Mouse (Mus musculus) liver, embryonic 14.5 days (tissue): ENCODE results near the gene Zpbp. TPM values are rescaled to one million over a fixed set of nuclear protein-coding genes. Genes with fewer than 3 reads are reported as not detected.

ENCODE experiments used
- ATAC-seq: fragments of 200-750 bp; cut with Nextera tagmentation; 2 replicates; pipeline ENCODE4 v1.8.0; 2017; ENCODE audit warnings: moderate number of reproducible peaks, mild to moderate bottlenecking, moderate library complexity; ENCODE audit not compliant: insufficient read depth
- DNase-seq, 3 experiments: peaks; one replicate each; pipeline ENCODE4 v3.0.0-alpha.2; 2012 to 2013; ENCODE audit warnings: low read depth in 3 of 3, low spot score in 3 of 3
- H3K27ac ChIP-seq: fragments of 300-500 bp; sonication (generic); 2 replicates; pipeline ENCODE4 v1.5.1; 2014; ENCODE audit warnings: moderate library complexity, mild to moderate bottlenecking, control low read depth, inconsistent platforms
- H3K27me3 ChIP-seq: fragments of 300-500 bp; sonication (generic); 2 replicates; pipeline ENCODE4 v1.6.1; 2014; ENCODE audit warnings: mild to moderate bottlenecking, low read length, moderate library complexity; ENCODE audit not compliant: control insufficient read depth, insufficient read depth
- H3K36me3 ChIP-seq: fragments of 300-500 bp; sonication (generic); replicated peaks from 2 replicates; pipeline ENCODE4 v1.6.1; 2014; ENCODE audit warnings: low read depth; ENCODE audit not compliant: control insufficient read depth, insufficient read depth
- H3K4me1 ChIP-seq, 2 experiments: fragments of 200-500 bp in 1 of 2; fragments of 300-500 bp in 1 of 2; sonication (generic) in 1 of 2; replicated peaks; 2 replicates each; pipeline ENCODE4 v1.6.1; 2012 to 2014; ENCODE audit warnings: antibody characterized with exemption in 1 of 2, inconsistent platforms in 1 of 2, low read length in 1 of 2; ENCODE audit not compliant: control insufficient read depth in 2 of 2, insufficient read depth in 2 of 2
- H3K4me2 ChIP-seq: fragments of 300-500 bp; sonication (generic); 2 replicates; pipeline ENCODE4 v1.6.1; 2014; ENCODE audit warnings: low read depth, mild to moderate bottlenecking, control low read depth, moderate library complexity
- H3K4me3 ChIP-seq, 2 experiments: fragments of 200-500 bp in 1 of 2; fragments of 300-500 bp in 1 of 2; sonication (generic) in 1 of 2; 2 replicates each; pipeline ENCODE4 v1.5.1; 2012 to 2014; ENCODE audit warnings: low read depth in 2 of 2, low read length in 2 of 2, mild to moderate bottlenecking in 2 of 2, control low read depth in 1 of 2, inconsistent platforms in 1 of 2, moderate library complexity in 1 of 2; ENCODE audit not compliant: insufficient read depth in 1 of 2
- H3K9ac ChIP-seq: fragments of 300-500 bp; sonication (generic); replicated peaks from 2 replicates; pipeline ENCODE4 v1.6.1; 2014; ENCODE audit warnings: mild to moderate bottlenecking, control low read depth, moderate library complexity
- H3K9me3 ChIP-seq: fragments of 300-500 bp; sonication (generic); 2 replicates; pipeline ENCODE4 v1.6.1; 2016; ENCODE audit warnings: low read length, mixed read lengths; ENCODE audit not compliant: control insufficient read depth
- CTCF ChIP-seq: IDR thresholded peaks from 2 replicates; pipeline ENCODE4 v1.5.1; 2016; ENCODE audit warnings: antibody characterized with exemption, low read depth, control low read depth
- EP300 ChIP-seq: IDR thresholded peaks from 2 replicates; pipeline ENCODE4 v1.6.1; 2016; ENCODE audit warnings: antibody characterized with exemption, low read depth
- WGBS: fragments of 180-500 bp; shearing (Covaris S2); extraction: QIAGEN DNeasy Blood & Tissue Kit; methylation state at CpG from one replicate; pipeline ENCODE4 v1.1.7; 2014; ENCODE audit not compliant: insufficient replicate concordance; 5-methylcytosine and 5-hydroxymethylcytosine counted together
- polyA plus RNA-seq, 2 experiments: library from polyadenylated mRNA; depleted of rRNA in 1 of 2; stranded (reverse) in 1 of 2; unstranded in 1 of 2; fragments of >200 nt; fragmentation: Nextera tagmentation in 1 of 2; extraction: Ambion mirVana in 1 of 2; gene quantifications; 2 replicates each; pipeline versions ENCODE4 v1.2.1 to v1.2.3; 2012 to 2014

The Zpbp gene
- polyA plus RNA-seq, 2 experiments = 0.04 to 0.22 TPM

DNA sequence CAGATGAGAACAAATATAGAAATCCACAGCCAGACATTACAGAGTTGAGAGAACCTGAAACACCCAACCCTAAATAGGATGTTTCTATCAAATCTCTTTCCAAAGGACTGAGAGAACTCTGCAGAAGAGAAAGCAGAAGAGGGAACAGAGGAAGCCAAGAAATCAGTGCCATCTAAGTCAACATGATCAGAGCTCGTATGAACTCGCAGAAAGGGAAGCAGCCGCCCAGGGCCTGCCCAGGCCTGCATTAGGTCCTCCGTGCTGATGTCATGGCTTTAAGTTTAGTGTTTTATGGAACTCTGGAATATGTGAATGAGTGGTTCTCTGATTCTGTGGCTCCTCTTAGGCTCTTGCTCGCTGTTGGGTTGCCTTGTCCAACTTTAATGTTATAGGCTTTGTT is 48.0 kb downstream of the Zpbp start:
- Histone ChIP-seq H3K4me3 (no peak overlapping the region), H3K4me1 (no peaks in the 10 kb centered on the region), H3K27me3 (no peaks in the 10 kb centered on the region), H3K9ac (no peak overlapping the region), H3K4me2 (no peak overlapping the region), H3K27ac (no peak overlapping the region), H3K9me3 (no peaks in the 10 kb centered on the region), H3K36me3 (no peaks in the 10 kb centered on the region)
- 44% methylated on average over 5 of the region's 5 CpGs for WGBS
- ATAC-seq (no peak), DNase-seq (no peak)
- TF ChIP-seq EP300 (no peak), CTCF (no peak)

GRCm38 (mm10) chr11:11394686-11395085 is 67.5 kb downstream of the Zpbp start:
- H3K27ac ChIP-seq = no peak overlapping the region
- no peaks in the 10 kb centered on the region for H3K9me3 ChIP-seq
- TF ChIP-seq EP300 (no peak), CTCF (no peak)
- no peaks in the 10 kb centered on the region for H3K4me1 ChIP-seq
- H3K4me3 ChIP-seq = no peak overlapping the region
- ATAC-seq (no peak), DNase-seq (no peak)
- H3K36me3 ChIP-seq = no peaks in the 10 kb centered on the region
- no peak overlapping the region for H3K9ac ChIP-seq
- no peaks in the 10 kb centered on the region for H3K27me3 ChIP-seq
- no peak overlapping the region for H3K4me2 ChIP-seq
- WGBS = 61% methylated on average over 5 of the region's 5 CpGs

DNA sequence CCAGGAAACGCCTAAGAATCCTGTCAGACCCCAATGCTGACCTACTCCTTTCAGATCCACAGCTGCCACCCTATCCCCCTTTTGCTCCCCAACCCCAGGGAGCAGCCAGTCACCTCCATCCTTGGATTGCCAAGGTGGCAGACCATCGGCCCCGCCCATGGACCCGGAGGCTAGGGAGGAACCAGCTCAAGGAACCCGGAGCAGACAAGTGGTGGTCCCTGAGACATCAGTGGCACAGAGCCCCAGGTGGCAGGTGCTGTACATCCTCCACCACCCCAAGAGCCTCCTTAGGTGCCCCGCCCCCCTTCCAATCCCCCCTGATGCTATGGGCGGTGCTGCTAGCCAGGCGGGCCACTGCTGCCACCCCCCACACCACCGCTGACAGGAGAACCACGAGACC is 69.0 kb downstream of the Zpbp start:
- no peak for DNase-seq
- Histone ChIP-seq H3K4me1 (no peaks in the 10 kb centered on the region), H3K4me2 (no peak overlapping the region), H3K36me3 (no peaks in the 10 kb centered on the region), H3K9me3 (no peaks in the 10 kb centered on the region), H3K9ac (no peak overlapping the region), H3K27ac (no peak overlapping the region), H3K4me3 (no peak overlapping the region), H3K27me3 (no peaks in the 10 kb centered on the region)
- no peak for ATAC-seq
- TF ChIP-seq EP300 (no peak), CTCF (no peak)
- 72% methylated on average over 10 of the region's 10 CpGs for WGBS

GRCm38 (mm10) chr11:11371305-11371704 is 90.9 kb downstream of the Zpbp start:
- H3K4me2 ChIP-seq = no peak overlapping the region
- ATAC-seq (no peak), DNase-seq (no peak)
- H3K4me1 ChIP-seq = no peaks in the 10 kb centered on the region
- H3K27ac ChIP-seq = no peak overlapping the region
- no peak for TF ChIP-seq EP300
- no peak for TF ChIP-seq CTCF
- H3K4me3 ChIP-seq = no peak overlapping the region
- WGBS = 65% methylated on average over 5 of the region's 5 CpGs
- no peaks in the 10 kb centered on the region for H3K36me3 ChIP-seq
- H3K9ac ChIP-seq = no peak overlapping the region
- no peaks in the 10 kb centered on the region for H3K9me3 ChIP-seq
- H3K27me3 ChIP-seq = no peaks in the 10 kb centered on the region

GRCm38 (mm10) chr11:11283512-11283911 is 178.7 kb downstream of the Zpbp start:
- H3K4me2 ChIP-seq = no peak overlapping the region
- H3K9ac ChIP-seq = no peak overlapping the region
- no peaks in the 10 kb centered on the region for H3K27me3 ChIP-seq
- DNase-seq = no peak
- H3K4me1 ChIP-seq = no peaks in the 10 kb centered on the region
- TF ChIP-seq CTCF (no peak), EP300 (no peak)
- ATAC-seq = no peak
- no peaks in the 10 kb centered on the region for H3K36me3 ChIP-seq
- H3K4me3 ChIP-seq = no peak overlapping the region
- H3K27ac ChIP-seq = no peak overlapping the region
- 52% methylated on average over 3 of the region's 3 CpGs for WGBS
- no peaks in the 10 kb centered on the region for H3K9me3 ChIP-seq

GRCm38 (mm10) chr11:11280128-11280527 is 182.1 kb downstream of the Zpbp start:
- Histone ChIP-seq H3K27ac (no peak overlapping the region), H3K4me3 (no peak overlapping the region), H3K36me3 (no peaks in the 10 kb centered on the region), H3K9me3 (no peaks in the 10 kb centered on the region), H3K4me1 (no peaks in the 10 kb centered on the region), H3K9ac (no peak overlapping the region), H3K4me2 (no peak overlapping the region), H3K27me3 (no peaks in the 10 kb centered on the region)
- DNase-seq (no peak), ATAC-seq (no peak)
- TF ChIP-seq CTCF (no peak), EP300 (no peak)
